20 mouse cellular contexts compared by ENCODE assay signal in the genomic region with DNA sequence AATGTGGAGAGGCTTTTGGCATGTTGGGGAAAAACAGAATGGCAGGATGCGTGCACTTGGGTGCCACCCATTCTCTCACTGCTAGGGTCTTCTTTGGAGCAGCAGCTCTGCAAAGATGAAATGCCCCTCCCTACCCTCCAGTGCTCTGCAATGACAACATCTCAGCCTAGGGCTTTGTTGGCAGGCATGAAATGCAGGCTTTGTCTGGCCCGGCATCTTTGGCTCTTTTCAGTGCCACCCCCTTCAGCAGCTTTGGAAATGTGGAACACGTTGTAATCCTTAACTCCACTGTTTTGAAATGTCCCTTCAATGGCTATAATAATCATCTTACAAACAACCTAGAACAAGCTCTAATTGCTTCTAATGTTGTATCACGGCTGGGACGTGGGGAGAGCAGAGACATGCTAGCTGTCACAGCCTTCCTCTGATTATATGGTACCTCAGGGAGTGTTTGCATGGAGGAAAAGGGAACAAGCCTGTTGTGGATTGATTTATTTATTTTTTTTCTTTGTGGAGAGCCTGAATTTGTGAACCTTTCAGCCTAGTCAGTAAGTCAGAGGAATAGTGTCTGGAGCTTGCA.
DNase-seq lines count a peak whose midpoint lies in the region; ATAC-seq lines count a peak whose summit lies in the region.
"Had no signal": no experiment of that assay in that cellular context is flagged by ENCODE, and none has a peak within 500 bp of the region (broad histone marks: within the 10 kb centered on the region; RNA-seq: fewer than 3 reads in every experiment).

No protein-coding gene starts in this region.

- peaks cover 5% of the 10 kb centered on the region; the same call in 1 of the 2 replicates for H3K4me1 ChIP-seq in embryonic facial prominence, embryonic 14.5 days (ENCODE audit: control insufficient read depth, insufficient read depth, low read length)
- peaks cover 11% of the 10 kb centered on the region for H3K4me1 ChIP-seq in embryonic facial prominence, embryonic 10.5 days
- H3K4me1 ChIP-seq in forebrain, embryonic 16.5 days (replicated peaks; ENCODE audit: control insufficient read depth, insufficient read depth, low read length): peaks cover 12% of the 10 kb centered on the region
- H3K4me1 ChIP-seq in midbrain, embryonic 13.5 days (replicated peaks): peaks cover 33% of the 10 kb centered on the region
- H3K4me1 ChIP-seq: heart, embryonic 12.5 days; limb, embryonic 15.5 days had no signal

- 45% methylated on average over 5 of the region's 5 CpGs for WGBS in embryonic facial prominence, embryonic 14.5 days
- 53% methylated on average over 5 of the region's 5 CpGs for WGBS in embryonic facial prominence, embryonic 10.5 days
- WGBS in forebrain, embryonic 16.5 days: 5% methylated on average over 5 of the region's 5 CpGs
- 22% methylated on average over 5 of the region's 5 CpGs for WGBS in midbrain, embryonic 13.5 days

- ATAC-seq in embryonic facial prominence, embryonic 14.5 days (ENCODE audit: low read depth): no peak
- ATAC-seq in forebrain, embryonic 16.5 days: peak; percentile 87
- ATAC-seq in midbrain, embryonic 13.5 days: peak; percentile 71
- ATAC-seq: liver, postnatal 0 days had no signal

- no peaks in the 10 kb centered on the region for H3K27me3 ChIP-seq in embryonic facial prominence, embryonic 14.5 days (replicated peaks; ENCODE audit: control insufficient read depth, insufficient read depth, low read length)
- no peaks in the 10 kb centered on the region for H3K27me3 ChIP-seq in embryonic facial prominence, embryonic 10.5 days (replicated peaks; ENCODE audit: low read depth, poor library complexity, severe bottlenecking)
- no peaks in the 10 kb centered on the region for H3K27me3 ChIP-seq in forebrain, embryonic 16.5 days (replicated peaks; ENCODE audit: control insufficient read depth, insufficient read depth, low read length)
- H3K27me3 ChIP-seq in midbrain, embryonic 13.5 days: peaks cover 12% of the 10 kb centered on the region
- H3K27me3 ChIP-seq: CH12.LX; embryonic facial prominence, embryonic 12.5 days; heart, embryonic 12.5 days; limb, embryonic 15.5 days had no signal

- H3K9ac ChIP-seq in embryonic facial prominence, embryonic 14.5 days (ENCODE audit: low read depth, low read length): no peak overlapping the region
- no peak overlapping the region for H3K9ac ChIP-seq in forebrain, embryonic 16.5 days (replicated peaks; ENCODE audit: low read depth, low read length)
- H3K9ac ChIP-seq in midbrain, embryonic 13.5 days (replicated peaks): no peak overlapping the region
- H3K9ac ChIP-seq: embryonic facial prominence, embryonic 12.5 days; heart, embryonic 12.5 days; limb, embryonic 15.5 days; liver, postnatal 0 days had no signal

- H3K9me3 ChIP-seq in embryonic facial prominence, embryonic 14.5 days (ENCODE audit: control insufficient read depth, low read length): no peaks in the 10 kb centered on the region
- H3K9me3 ChIP-seq in embryonic facial prominence, embryonic 10.5 days: no peaks in the 10 kb centered on the region
- no peaks in the 10 kb centered on the region for H3K9me3 ChIP-seq in forebrain, embryonic 16.5 days (ENCODE audit: control insufficient read depth, low read length)
- H3K9me3 ChIP-seq in midbrain, embryonic 13.5 days: no peaks in the 10 kb centered on the region
- H3K9me3 ChIP-seq: embryonic facial prominence, embryonic 12.5 days; heart, embryonic 12.5 days; limb, embryonic 15.5 days had no signal

- intact Hi-C loops in left cerebral cortex, postnatal 10 days (cut with DNase I): no loop called here

- peak; percentile 8 for DNase-seq in embryonic facial prominence, embryonic 14.5 days (ENCODE audit: low spot score)
- DNase-seq in embryonic facial prominence, embryonic 10.5 days (ENCODE audit: low spot score): no peak
- peak; percentile 4 to 25 for DNase-seq in left cerebral cortex, adult 9 months (ENCODE audit: low spot score in 2 of 2)
- DNase-seq in left cerebral cortex, postnatal 10 days (ENCODE audit: extremely low spot score in 1 of 2, low spot score in 2 of 2): no peak
- DNase-seq in embryo, embryonic 10 days (ENCODE audit: low spot score): no peak
- no peak for DNase-seq in right cerebral cortex, adult 2 months (ENCODE audit: low spot score in 2 of 2)
- DNase-seq: adrenal gland, postnatal 36 days; cerebellum, postnatal 25 days; heart, postnatal 36 days; kidney, adult 18-20 months; kidney, postnatal 25 days; liver, postnatal 0 days; lung, postnatal 36 days; right cerebral cortex, postnatal 25 days had no signal

- H3K36me3 ChIP-seq in embryonic facial prominence, embryonic 14.5 days (ENCODE audit: control insufficient read depth, insufficient read depth, low read length): no peaks in the 10 kb centered on the region
- no peaks in the 10 kb centered on the region for H3K36me3 ChIP-seq in embryonic facial prominence, embryonic 10.5 days (replicated peaks)
- no peaks in the 10 kb centered on the region for H3K36me3 ChIP-seq in forebrain, embryonic 16.5 days (ENCODE audit: control insufficient read depth, insufficient read depth)
- no peaks in the 10 kb centered on the region for H3K36me3 ChIP-seq in midbrain, embryonic 13.5 days
- H3K36me3 ChIP-seq: embryonic facial prominence, embryonic 12.5 days; heart, embryonic 12.5 days; limb, embryonic 15.5 days had no signal

- H3K27ac ChIP-seq in embryonic facial prominence, embryonic 14.5 days (replicated peaks; ENCODE audit: low read depth, low read length): no peak overlapping the region
- H3K27ac ChIP-seq in embryonic facial prominence, embryonic 10.5 days (replicated peaks): no peak overlapping the region
- 0 out of 2 replicates have a peak overlapping the region, but pooled peaks have one; percentile 32 for H3K27ac ChIP-seq in forebrain, embryonic 16.5 days (ENCODE audit: low read length)
- H3K27ac ChIP-seq in midbrain, embryonic 13.5 days: no peak overlapping the region
- H3K27ac ChIP-seq: embryonic facial prominence, embryonic 12.5 days; limb, embryonic 15.5 days had no signal

- H3K4me3 ChIP-seq in embryonic facial prominence, embryonic 14.5 days (ENCODE audit: low read depth, low read length): no peak overlapping the region
- H3K4me3 ChIP-seq in embryonic facial prominence, embryonic 10.5 days: no peak overlapping the region
- no peak overlapping the region for H3K4me3 ChIP-seq in forebrain, embryonic 16.5 days (replicated peaks; ENCODE audit: low read length)
- no peak overlapping the region for H3K4me3 ChIP-seq in midbrain, embryonic 13.5 days (replicated peaks)
- H3K4me3 ChIP-seq: embryonic facial prominence, embryonic 12.5 days; heart, embryonic 12.5 days; limb, embryonic 15.5 days had no signal

- no peak overlapping the region for H3K4me2 ChIP-seq in embryonic facial prominence, embryonic 14.5 days (ENCODE audit: low read depth, low read length)
- H3K4me2 ChIP-seq in forebrain, embryonic 16.5 days (ENCODE audit: low read length): no peak overlapping the region
- no peak overlapping the region; the same call in 1 of the 2 replicates for H3K4me2 ChIP-seq in midbrain, embryonic 13.5 days (replicated peaks)
- H3K4me2 ChIP-seq: embryonic facial prominence, embryonic 12.5 days; heart, embryonic 12.5 days; limb, embryonic 15.5 days had no signal

Comparison
In these comparisons a context has a peak if more than half of its experiments do, and no peak if none do; other contexts are left out.
1. DNase-seq: peak in embryonic facial prominence, embryonic 14.5 days (single experiment) and left cerebral cortex, adult 9 months (2 of 2); none in embryonic facial prominence, embryonic 10.5 days (single experiment), left cerebral cortex, postnatal 10 days (0 of 2), embryo, embryonic 10 days (single experiment) and right cerebral cortex, adult 2 months (0 of 2).